Mouse (Mus musculus): ENCODE data around the gene Grm8.

- TF ChIP-seq CTCF (IDR thresholded peaks at IDR 0.05; ENCODE audit: low read depth, low read length), result no peak
- no peak for TF ChIP-seq GATA1 (IDR thresholded peaks at IDR 0.05; ENCODE audit: borderline replicate concordance, low read length)
- no peak for TF ChIP-seq POLR2AphosphoS5 (IDR thresholded peaks at IDR 0.05; ENCODE audit: insufficient replicate concordance, low read depth, low read length)
- TF ChIP-seq TAL1 (conservative IDR thresholded peaks at IDR 0.05; ENCODE audit: low read depth, low read length), result no peak
These were observed 166.1 kb downstream of the Grm8 start for GRCm38 (mm10) chr6:27968859-27969258.
